Mouse (Mus musculus) B cell, adult 2 months (primary cell): ENCODE data around the gene Srcap.
A peak's percentile ranks its signal among the peaks of the same experiment; 100 is the strongest.
"Not testable (repeated sequence)": the region's sequence is repeated elsewhere in the genome, so short reads cannot be mapped to it uniquely, and the experiment has no call there.

ENCODE experiments used
- DNase-seq, 2 experiments: peaks; one replicate each; pipeline ENCODE4 v3.0.0; 2022

The Srcap gene

DNA sequence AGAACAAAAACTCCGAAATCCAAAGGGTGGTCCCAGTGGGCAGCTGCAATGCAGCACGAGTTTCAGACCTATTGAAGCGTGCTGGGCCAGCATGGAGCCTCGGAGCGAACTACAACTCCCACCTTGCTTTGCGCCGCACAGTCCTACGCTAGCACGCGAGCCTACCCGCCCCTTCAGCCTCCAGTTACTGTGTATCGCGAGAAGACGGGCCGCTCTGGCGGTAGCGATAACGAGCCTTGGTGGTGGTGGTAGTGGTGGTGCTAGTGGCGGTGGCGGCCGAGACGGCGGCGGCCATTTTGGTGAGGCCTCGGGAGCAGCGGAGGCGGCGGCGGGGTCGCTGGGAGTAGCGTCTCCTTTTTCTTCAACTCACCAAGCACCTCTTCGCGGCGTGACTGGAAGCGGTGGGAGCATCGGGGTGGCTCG, at the start of gene Srcap:
Gene Srcap, plus strand, starts transcription at position 176 of the 423 bp plus-strand sequence.
- peak; percentile 95 to 96 for DNase-seq

DNA sequence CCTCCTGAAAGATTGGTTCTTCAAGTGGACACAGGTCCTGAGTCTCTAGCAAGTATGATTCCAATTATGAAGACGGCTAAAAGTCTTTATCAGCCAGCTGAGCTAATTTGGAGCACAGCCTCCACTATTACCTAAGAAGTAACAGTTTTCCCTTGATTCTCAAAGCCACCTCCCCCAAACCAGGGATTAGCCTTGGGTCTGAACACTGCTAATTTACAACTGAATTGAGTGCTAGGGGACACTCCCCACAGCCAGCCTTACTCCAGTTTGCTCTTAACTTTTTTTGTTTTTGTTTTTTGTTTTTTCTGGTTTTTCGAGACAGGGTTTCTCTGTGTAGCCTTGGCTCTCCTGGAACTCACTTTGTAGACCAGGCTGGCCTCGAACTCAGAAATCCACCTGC, 46.6 kb upstream of the Srcap start:
- DNase-seq, result no peak

- not testable (repeated sequence) for DNase-seq
Observed at GRCm38 (mm10) chr7:127465670-127466069, 46.1 kb upstream of the Srcap start.

DNA sequence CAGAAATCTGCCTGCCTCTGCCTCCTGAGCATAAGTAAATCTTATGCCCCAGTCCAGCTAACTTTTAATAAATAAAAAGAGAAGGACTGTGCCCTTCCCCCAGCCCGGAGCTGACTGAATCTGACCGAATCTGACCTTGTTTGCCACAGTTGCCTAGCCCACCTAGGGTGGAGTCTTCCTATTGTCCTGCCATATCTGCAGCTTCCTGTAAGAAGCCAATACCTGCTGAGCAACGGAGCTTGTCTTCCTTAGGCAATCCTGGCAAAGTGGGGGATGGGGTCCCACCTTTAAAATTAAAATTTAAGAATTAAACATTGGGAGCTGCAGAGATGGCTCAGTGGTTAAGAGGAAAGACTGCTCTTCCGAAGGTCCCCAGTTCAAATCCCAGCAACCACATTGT, 45.2 kb upstream of the Srcap start:
- DNase-seq, result no peak

DNA sequence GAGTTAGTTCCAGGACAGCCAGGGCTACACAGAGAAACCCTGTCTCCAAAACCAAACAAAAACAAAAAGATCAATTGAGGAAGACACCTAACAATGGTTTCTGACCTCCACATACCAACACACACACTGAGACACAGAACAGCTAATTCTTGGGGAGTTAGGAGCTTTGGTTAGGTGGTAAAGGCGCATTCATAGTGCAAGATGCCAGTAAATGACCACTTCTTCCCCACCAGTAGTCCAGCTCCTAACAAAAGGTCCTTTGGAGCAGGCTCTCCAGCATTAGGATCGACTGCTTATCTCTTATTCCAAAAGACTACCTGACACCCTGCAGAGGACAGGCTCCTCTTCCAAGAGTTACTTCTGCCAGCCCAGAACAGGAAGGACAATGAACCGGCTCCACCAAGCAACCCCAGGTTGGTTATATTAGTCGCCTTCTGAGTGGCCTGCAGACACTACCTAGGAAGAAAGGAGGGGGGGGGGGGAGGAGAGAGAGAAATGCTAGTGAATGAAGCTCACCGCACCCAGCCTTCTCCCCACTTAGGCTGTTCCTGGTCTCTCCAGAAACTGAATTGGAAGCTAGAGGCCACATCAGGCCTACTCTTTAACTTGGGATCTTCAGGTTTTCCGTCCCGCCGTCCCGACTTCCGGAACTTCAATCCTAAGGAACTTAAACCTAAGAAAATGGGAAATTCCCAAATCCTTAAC, 41.6 kb upstream of the Srcap start:
- peak in 1 of 2 experiments; percentile 13 for DNase-seq

GRCm38 (mm10) chr7:127470743-127471645, 40.8 kb upstream of the Srcap start:
- DNase-seq, result peak; percentile 85 to 87

- DNase-seq, result peak; percentile 48 to 50
Observed at GRCm38 (mm10) chr7:127471646-127472010, 40.2 kb upstream of the Srcap start.

DNA sequence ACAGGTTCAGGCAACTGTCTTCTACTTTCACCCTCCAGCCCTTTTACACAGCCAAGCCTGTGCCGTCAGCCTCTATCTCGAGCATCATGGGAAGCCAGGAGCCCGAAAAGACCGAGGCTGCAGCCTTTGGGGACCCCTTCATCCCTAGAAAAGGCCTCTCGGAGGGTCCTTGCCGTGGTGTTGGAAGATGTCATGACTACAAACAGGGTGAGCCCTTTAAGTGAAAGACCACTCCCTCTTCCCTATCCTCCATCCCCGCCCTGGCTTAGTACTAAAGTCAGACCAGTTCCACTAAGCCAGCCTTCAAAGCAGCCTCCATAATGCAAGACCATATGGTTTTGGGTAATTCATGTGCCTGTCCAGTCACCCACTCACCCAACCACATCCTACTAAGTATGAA, 39.7 kb upstream of the Srcap start:
- no peak for DNase-seq

DNA sequence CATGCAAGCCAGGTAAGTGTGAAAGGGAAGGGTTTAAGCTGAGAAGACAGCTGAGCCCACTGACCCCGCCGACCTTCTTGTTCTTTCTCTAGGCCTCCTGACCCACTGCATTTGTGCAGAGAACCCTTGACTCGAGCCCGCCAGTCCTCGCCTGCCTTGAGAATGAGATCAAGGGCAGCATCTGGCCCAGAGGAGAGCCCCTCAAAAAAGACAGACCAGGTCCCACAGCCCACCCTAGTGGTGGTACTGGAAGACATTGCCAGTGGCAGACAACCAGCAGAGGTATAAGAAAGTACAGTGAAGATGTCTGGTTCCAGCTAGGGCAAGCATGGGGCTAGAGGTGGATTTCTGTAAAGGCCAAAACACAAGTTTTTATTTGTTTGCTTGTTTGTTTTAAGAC, 38.1 kb upstream of the Srcap start:
- DNase-seq, result no peak

GRCm38 (mm10) chr7:127474378-127475070, 37.3 kb upstream of the Srcap start:
- DNase-seq, result no peak

DNA sequence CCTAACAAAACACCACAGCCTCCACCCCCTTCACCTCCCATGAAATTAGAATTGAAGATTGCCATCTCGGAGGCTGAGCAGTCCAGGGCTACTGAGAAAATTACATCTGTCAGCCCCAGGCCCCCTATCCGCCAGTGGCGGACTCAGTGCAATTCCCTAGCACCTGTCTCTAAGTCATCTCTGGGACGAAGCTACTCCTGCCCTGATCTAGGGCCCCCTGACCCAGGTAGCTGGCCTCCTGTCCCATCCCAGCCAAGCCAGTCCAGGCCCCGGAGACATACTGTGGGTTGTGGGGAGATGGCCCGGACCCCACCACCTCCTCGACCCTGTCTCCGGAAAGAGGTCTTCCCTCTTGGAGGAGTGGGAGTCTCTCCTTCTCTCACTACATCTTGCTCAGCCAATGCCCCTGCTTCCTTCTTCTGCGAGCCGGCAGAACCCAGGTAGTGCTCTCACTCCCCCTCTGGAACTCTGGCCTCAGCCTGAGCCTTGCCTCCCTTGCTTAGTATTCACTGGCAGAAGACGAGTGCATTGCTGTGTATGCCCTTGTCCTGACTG, 36.5 kb upstream of the Srcap start:
- DNase-seq, result no peak

DNA sequence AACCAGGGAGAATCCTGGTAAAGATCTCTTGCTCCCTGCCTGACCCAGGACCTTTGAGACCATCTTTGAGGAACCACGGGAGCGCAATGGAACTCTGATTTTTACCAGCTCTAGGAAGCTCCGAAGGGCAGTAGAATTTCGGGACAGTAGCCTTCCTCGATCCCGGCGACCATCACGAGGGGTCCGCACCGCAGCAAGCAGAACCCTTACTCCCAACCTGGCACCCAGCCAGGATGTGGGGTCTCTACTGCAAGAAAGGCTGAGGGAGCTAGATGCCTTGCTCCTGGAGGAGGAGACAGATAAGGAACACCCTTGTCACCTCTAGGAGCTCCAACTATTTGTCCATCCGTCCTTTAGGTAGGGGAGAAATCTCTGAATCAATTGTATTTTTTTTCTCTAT, 35.4 kb upstream of the Srcap start:
- DNase-seq, result no peak

- DNase-seq, result no peak
Observed at GRCm38 (mm10) chr7:127476855-127477254, 34.9 kb upstream of the Srcap start.

DNA sequence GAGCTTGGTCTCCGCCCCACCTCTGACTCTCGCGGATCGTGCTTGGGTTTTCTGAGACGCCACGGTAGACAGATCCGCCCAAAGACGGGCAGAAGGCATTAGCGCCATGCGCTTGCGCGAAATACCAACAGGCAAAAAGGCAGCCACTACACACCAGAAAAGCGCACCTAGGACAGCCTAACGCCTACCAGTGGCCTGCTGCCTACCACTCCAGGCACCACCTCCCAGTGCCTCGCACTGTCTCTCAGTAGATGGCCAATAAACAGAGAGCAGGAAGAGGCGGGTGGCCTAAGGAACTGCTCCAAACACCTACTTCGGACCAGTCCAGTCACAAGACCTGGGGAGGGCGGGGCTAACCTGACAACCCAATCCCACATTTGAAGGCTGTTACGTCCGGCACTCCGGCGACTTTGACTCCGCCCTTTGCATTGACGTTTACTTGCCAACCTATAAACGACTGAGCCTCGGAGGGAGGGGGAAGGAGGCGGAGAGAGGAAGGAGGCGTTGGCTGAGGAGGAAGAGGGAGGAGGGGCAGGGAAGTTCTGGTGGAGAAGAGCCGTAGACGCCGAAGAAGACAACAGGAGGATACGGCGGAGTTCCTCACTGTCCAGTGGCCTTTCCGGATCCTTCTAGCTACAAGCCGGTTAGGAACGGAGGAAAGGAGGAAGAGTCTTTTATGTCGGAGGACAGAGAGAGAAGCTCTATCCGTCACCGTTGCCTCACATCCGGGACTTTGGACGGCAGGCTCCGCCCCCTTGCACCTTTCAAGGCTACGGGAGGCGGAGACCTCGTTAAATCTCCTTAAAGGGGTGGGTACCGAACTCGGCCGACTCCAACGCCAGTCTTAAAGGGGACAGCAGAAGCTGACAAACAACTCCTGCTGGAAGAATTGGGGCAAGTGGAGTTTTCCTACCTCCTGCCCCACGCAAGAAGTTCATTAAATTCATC, 33.8 kb upstream of the Srcap start:
- peak; percentile 98 to 99 for DNase-seq

DNA sequence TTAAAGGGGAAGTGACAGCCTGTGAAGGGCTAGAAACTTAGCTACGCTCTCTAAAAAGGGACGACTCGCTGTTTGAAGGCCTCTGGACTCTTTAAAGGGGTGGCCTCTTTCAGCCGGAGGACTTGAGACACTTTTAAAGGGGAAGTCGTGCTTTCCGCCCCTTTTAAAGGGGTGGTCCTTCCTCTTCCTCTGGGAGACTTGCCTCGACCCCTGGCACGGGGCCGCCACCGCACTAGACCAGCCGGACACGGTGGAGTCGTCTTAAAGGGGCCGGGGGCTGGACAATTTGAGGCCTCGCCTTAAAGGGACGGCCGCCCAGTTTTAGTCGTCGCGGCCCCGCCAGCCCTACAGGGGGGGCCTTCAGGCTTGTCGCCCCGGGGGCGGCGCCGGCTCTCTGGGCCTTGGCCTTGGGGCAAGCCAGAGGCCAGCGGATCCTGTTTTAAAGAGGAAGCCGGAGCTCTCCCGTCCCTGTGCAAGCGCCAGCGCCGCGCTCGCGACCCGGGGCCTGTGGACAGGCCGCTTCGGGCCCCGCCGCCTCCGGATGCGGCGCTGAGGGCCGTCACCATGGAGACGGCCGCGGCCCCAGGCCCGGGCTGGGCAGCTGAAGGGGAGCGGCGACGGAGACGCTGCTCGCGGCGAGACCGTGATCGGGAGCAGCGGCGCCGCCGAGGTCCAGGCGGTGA, 33.0 kb upstream of the Srcap start, which contains the start of gene Fbrs:
Gene Fbrs, plus strand, starts transcription at position 565 of the 683 bp plus-strand sequence.
- DNase-seq, result no peak

GRCm38 (mm10) chr7:127479318-127480225, 32.2 kb upstream of the Srcap start:
- DNase-seq, result peak; percentile 28 to 35

DNA sequence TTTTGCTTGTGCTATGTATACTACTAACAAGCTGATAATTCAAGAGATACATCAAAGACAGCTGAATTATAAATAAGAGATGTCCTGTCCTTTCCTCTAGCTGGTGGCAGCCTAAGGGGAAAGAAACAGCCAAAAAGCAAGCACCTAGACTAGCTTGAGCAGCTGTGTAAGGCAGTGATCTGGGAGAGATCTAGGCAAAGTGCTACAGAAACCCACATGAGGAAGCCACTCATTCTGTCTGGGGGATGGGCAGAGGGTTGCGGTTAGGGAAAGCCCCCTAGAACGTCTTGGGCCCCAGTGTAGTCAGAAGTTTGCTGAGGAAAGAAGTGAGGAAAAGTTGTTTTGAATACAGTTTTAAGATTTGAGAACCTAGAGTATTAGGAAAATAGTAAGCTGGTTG, 31.5 kb upstream of the Srcap start:
- DNase-seq, result peak; percentile 90 to 92

DNA sequence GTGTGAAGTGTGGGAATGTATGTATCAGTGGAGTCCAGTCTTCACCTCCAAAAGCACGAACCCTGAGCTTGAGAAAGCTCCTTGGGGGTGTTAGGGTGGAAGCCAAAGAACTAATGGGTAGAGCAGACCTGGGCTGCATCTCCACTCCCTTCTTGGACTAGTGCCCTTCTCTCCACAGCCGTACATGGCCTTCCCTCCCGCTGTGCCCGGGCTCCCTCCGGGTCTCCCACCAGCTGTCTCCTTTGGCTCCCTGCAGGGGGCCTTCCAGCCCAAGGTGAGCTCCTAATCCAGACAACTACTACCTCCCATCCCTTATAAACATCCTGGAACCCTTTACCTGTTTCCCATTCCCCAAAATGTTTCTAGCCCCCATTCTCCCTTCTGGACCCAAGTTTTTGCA, 26.4 kb upstream of the Srcap start:
- no peak for DNase-seq

DNA sequence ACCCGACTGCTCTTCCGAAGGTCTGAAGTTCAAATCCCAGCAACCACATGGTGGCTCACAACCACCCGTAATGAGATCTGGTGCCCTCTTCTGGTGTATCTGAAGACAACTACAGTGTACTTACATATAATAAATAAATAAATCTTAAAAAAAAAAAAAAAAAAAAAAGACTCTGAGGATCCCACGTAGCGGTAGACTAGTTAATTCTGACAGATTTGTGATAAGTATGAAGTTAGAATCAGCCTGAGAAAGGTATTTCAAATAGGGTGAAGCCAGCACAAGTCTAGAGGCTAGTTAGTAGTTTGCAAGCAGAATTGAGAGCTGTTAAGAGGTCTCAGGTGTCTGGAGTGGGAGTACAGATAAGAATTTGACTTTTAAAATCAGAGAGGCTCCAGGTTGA, 23.4 kb upstream of the Srcap start:
- not testable (repeated sequence) for DNase-seq

- no peak for DNase-seq
Observed at GRCm38 (mm10) chr7:127489982-127490381, 21.8 kb upstream of the Srcap start.
